Mouse (Mus musculus): Measurements from ENCODE around the gene Zfp658.

The Zfp658 gene

GRCm38 (mm10) chr7:43580526-43580925, 18.5 kb downstream of the Zfp658 start:
- DNase-seq (ENCODE audit: low spot score in 2 of 2): no peak

GRCm38 (mm10) chr7:43584790-43585189, 22.7 kb downstream of the Zfp658 start:
- no peak for DNase-seq (ENCODE audit: low spot score in 2 of 2)

- no peak for DNase-seq (ENCODE audit: low spot score in 2 of 2)
Measured at GRCm38 (mm10) chr7:43601884-43602283, 39.8 kb downstream of the Zfp658 start.

- peak; percentile 53 for DNase-seq (ENCODE audit: low spot score in 2 of 2)
Measured at GRCm38 (mm10) chr7:43606896-43607742, 45.1 kb downstream of the Zfp658 start, which contains the start of gene Zfp819. TSS of gene Zfp819 (plus strand) at chr7:43607169.

GRCm38 (mm10) chr7:43607743-43608287, 45.8 kb downstream of the Zfp658 start:
- no peak for DNase-seq (ENCODE audit: low spot score in 2 of 2)

- no peak for DNase-seq (ENCODE audit: low spot score in 2 of 2)
Measured at GRCm38 (mm10) chr7:43608316-43608824, 46.3 kb downstream of the Zfp658 start.

- DNase-seq (ENCODE audit: low spot score in 2 of 2): no peak
Measured at GRCm38 (mm10) chr7:43613816-43614551, 51.9 kb downstream of the Zfp658 start.

- DNase-seq (ENCODE audit: low spot score in 2 of 2): no peak
Measured at GRCm38 (mm10) chr7:43622927-43623326, 60.9 kb downstream of the Zfp658 start.

- no peak for DNase-seq (ENCODE audit: low spot score in 2 of 2)
Measured at GRCm38 (mm10) chr7:43623819-43624218, 61.8 kb downstream of the Zfp658 start.

Data from frontal cortex, postnatal 14 days (tissue).